Mouse (Mus musculus): Measurements from ENCODE around the gene Pnkd.
A peak's percentile ranks its signal among the peaks of the same experiment; 100 is the strongest.

Pnkd gene

GRCm38 (mm10) chr1:74361812-74362211 is 77.1 kb downstream of the Pnkd start, which contains the start of gene Catip:
TSS of gene Catip (plus strand) at chr1:74362108.
- DNase-seq (ENCODE audit: low spot score in 2 of 2), result peak; percentile 80

- peak in 1 of 2 experiments; percentile 35 for DNase-seq (ENCODE audit: low spot score in 2 of 2)
Measured at GRCm38 (mm10) chr1:74362325-74363229, 77.8 kb downstream of the Pnkd start.

- DNase-seq (ENCODE audit: low spot score in 2 of 2), result no peak
Measured at GRCm38 (mm10) chr1:74363437-74363836, 78.7 kb downstream of the Pnkd start.

- DNase-seq (ENCODE audit: low spot score in 2 of 2), result no peak
Measured at GRCm38 (mm10) chr1:74364270-74364669, 79.5 kb downstream of the Pnkd start.

GRCm38 (mm10) chr1:74367886-74368645 is 83.3 kb downstream of the Pnkd start:
- DNase-seq (ENCODE audit: low spot score in 2 of 2), result no peak

GRCm38 (mm10) chr1:74370040-74370439 is 85.3 kb downstream of the Pnkd start:
- no peak for DNase-seq (ENCODE audit: low spot score in 2 of 2)

GRCm38 (mm10) chr1:74373372-74373771 is 88.6 kb downstream of the Pnkd start:
- no peak for DNase-seq (ENCODE audit: low spot score in 2 of 2)

- DNase-seq (ENCODE audit: low spot score in 2 of 2), result no peak
Measured at GRCm38 (mm10) chr1:74374980-74375379, 90.2 kb downstream of the Pnkd start, which contains the start of gene Slc11a1. TSS of gene Slc11a1 (plus strand) at chr1:74375195.

GRCm38 (mm10) chr1:74375561-74375960 is 90.8 kb downstream of the Pnkd start:
- DNase-seq (ENCODE audit: low spot score in 2 of 2), result no peak

- no peak for DNase-seq (ENCODE audit: low spot score in 2 of 2)
Measured at GRCm38 (mm10) chr1:74376396-74376795, 91.7 kb downstream of the Pnkd start.

- no peak for DNase-seq (ENCODE audit: low spot score in 2 of 2)
Measured at GRCm38 (mm10) chr1:74379058-74379504, 94.4 kb downstream of the Pnkd start.

- DNase-seq (ENCODE audit: low spot score in 2 of 2), result no peak
Measured at GRCm38 (mm10) chr1:74380484-74380883, 95.8 kb downstream of the Pnkd start.

GRCm38 (mm10) chr1:74381588-74382021 is 96.9 kb downstream of the Pnkd start:
- no peak for DNase-seq (ENCODE audit: low spot score in 2 of 2)

- no peak for DNase-seq (ENCODE audit: low spot score in 2 of 2)
Measured at GRCm38 (mm10) chr1:74383385-74383784, 98.7 kb downstream of the Pnkd start.

- DNase-seq (ENCODE audit: low spot score in 2 of 2), result no peak
Measured at GRCm38 (mm10) chr1:74384525-74384924, 99.8 kb downstream of the Pnkd start.

- DNase-seq (ENCODE audit: low spot score in 2 of 2), result no peak
Measured at GRCm38 (mm10) chr1:74385064-74385463, 100.3 kb downstream of the Pnkd start.

- DNase-seq (ENCODE audit: low spot score in 2 of 2), result no peak
Measured at GRCm38 (mm10) chr1:74385531-74385930, 100.8 kb downstream of the Pnkd start.

GRCm38 (mm10) chr1:74386363-74386713 is 101.6 kb downstream of the Pnkd start:
- no peak for DNase-seq (ENCODE audit: low spot score in 2 of 2)

- DNase-seq (ENCODE audit: low spot score in 2 of 2), result peak; percentile 93 to 94
Measured at GRCm38 (mm10) chr1:74386714-74387385, 102.1 kb downstream of the Pnkd start.

- no peak for DNase-seq (ENCODE audit: low spot score in 2 of 2)
Measured at GRCm38 (mm10) chr1:74387386-74387988, 102.8 kb downstream of the Pnkd start.

GRCm38 (mm10) chr1:74388398-74388920 is 103.7 kb downstream of the Pnkd start:
- DNase-seq (ENCODE audit: low spot score in 2 of 2), result no peak
